11 mouse cellular contexts compared by ENCODE assay signal in the genomic region with DNA sequence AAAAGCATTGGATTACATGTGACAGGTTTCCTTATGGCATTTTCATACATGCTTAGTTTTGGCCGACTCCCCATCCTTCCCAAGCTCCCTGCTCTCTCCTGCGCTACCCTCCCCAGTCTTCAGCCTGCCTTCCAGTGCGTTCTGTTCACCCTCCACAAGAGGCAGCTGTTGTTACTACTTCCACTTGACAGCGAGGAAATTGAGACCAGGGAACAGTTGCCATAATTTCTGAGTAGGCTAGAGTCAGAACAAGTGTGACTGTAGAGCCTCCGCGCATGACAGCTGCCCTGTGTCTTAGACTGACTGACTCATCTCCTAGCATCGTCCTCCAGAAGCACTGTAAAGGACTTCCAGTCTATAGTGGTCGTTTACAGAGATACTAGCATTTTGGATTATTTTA. TPM values are rescaled to one million over a fixed set of nuclear protein-coding genes. Genes with fewer than 3 reads are reported as not detected.
A peak's percentile ranks its signal among the peaks of the same experiment; 100 is the strongest.
DNase-seq lines count a peak whose midpoint lies in the region; ATAC-seq and TF ChIP-seq lines count a peak whose summit lies in the region.
"Had no signal": no experiment of that assay in that cellular context is flagged by ENCODE, and none has a peak within 500 bp of the region (broad histone marks: within the 10 kb centered on the region; RNA-seq: fewer than 3 reads in every experiment).

No protein-coding gene starts in this region.

- DNase-seq in hindbrain, postnatal 0 days (ENCODE audit: low spot score), result no peak
- peak; percentile 44 for DNase-seq in gastrocnemius, postnatal 25 days
- DNase-seq in stomach, postnatal 0 days (ENCODE audit: low spot score), result no peak
- DNase-seq in embryo, embryonic 10 days (ENCODE audit: low spot score), result no peak
- DNase-seq in embryo, embryonic 11 days, result no peak
- DNase-seq: adrenal gland, postnatal 10 days; lung, embryonic 14.5 days had no signal

- H3K36me3 ChIP-seq in hindbrain, postnatal 0 days (ENCODE audit: insufficient read depth, low read length), result no peaks in the 10 kb centered on the region
- H3K36me3 ChIP-seq in hindbrain, embryonic 12.5 days, result no peaks in the 10 kb centered on the region
- H3K36me3 ChIP-seq in midbrain, embryonic 15.5 days (replicated peaks), result no peaks in the 10 kb centered on the region
- no peaks in the 10 kb centered on the region for H3K36me3 ChIP-seq in midbrain, embryonic 16.5 days (ENCODE audit: control insufficient read depth, insufficient read depth, low read length)
- no peaks in the 10 kb centered on the region for H3K36me3 ChIP-seq in stomach, postnatal 0 days (ENCODE audit: control insufficient read depth, insufficient read depth, low read length)
- H3K36me3 ChIP-seq: neural tube, embryonic 12.5 days had no signal

- no peaks in the 10 kb centered on the region for H3K27me3 ChIP-seq in hindbrain, postnatal 0 days (ENCODE audit: insufficient read depth, low read length)
- H3K27me3 ChIP-seq in hindbrain, embryonic 12.5 days, result no peaks in the 10 kb centered on the region
- H3K27me3 ChIP-seq in midbrain, embryonic 15.5 days (replicated peaks), result no peaks in the 10 kb centered on the region
- no peaks in the 10 kb centered on the region for H3K27me3 ChIP-seq in midbrain, embryonic 16.5 days (ENCODE audit: control insufficient read depth, insufficient read depth, low read depth, low read length)
- H3K27me3 ChIP-seq in stomach, postnatal 0 days (ENCODE audit: control insufficient read depth, insufficient read depth, low read length), result no peaks in the 10 kb centered on the region
- H3K27me3 ChIP-seq: neural tube, embryonic 12.5 days had no signal

- no peak overlapping the region for H3K27ac ChIP-seq in hindbrain, postnatal 0 days
- no peak overlapping the region for H3K27ac ChIP-seq in hindbrain, embryonic 12.5 days
- no peak overlapping the region for H3K27ac ChIP-seq in midbrain, embryonic 15.5 days
- no peak overlapping the region for H3K27ac ChIP-seq in midbrain, embryonic 16.5 days (ENCODE audit: low read length)
- H3K27ac ChIP-seq in stomach, postnatal 0 days (replicated peaks), result no peak overlapping the region
- H3K27ac ChIP-seq: neural tube, embryonic 12.5 days had no signal

- 70% methylated on average over 8 of the region's 8 CpGs for WGBS in hindbrain, postnatal 0 days
- 76% methylated on average over 8 of the region's 8 CpGs for WGBS in hindbrain, embryonic 12.5 days
- WGBS in midbrain, embryonic 15.5 days, result 67% methylated on average over 8 of the region's 8 CpGs
- 63% methylated on average over 8 of the region's 8 CpGs for WGBS in midbrain, embryonic 16.5 days
- WGBS in stomach, postnatal 0 days, result 49% methylated on average over 8 of the region's 8 CpGs

- no peak overlapping the region for H3K4me3 ChIP-seq in hindbrain, postnatal 0 days (ENCODE audit: low read length)
- H3K4me3 ChIP-seq in hindbrain, embryonic 12.5 days, result no peak overlapping the region
- H3K4me3 ChIP-seq in midbrain, embryonic 15.5 days, result no peak overlapping the region
- H3K4me3 ChIP-seq in midbrain, embryonic 16.5 days (ENCODE audit: low read depth, low read length), result no peak overlapping the region
- no peak overlapping the region for H3K4me3 ChIP-seq in stomach, postnatal 0 days (ENCODE audit: low read depth, low read length)
- H3K4me3 ChIP-seq: neural tube, embryonic 12.5 days had no signal

- no peak for ATAC-seq in hindbrain, postnatal 0 days
- ATAC-seq in hindbrain, embryonic 12.5 days (ENCODE audit: low FRiP score), result no peak
- 0 out of 2 replicates have a peak, but pooled peaks have one; percentile 37 for ATAC-seq in midbrain, embryonic 15.5 days (replicated peaks)
- no peak for ATAC-seq in midbrain, embryonic 16.5 days
- ATAC-seq in stomach, postnatal 0 days (ENCODE audit: low FRiP score, low TSS enrichment), result no peak

- no peak overlapping the region for H3K4me2 ChIP-seq in hindbrain, postnatal 0 days (ENCODE audit: low read depth, low read length)
- no peak overlapping the region for H3K4me2 ChIP-seq in hindbrain, embryonic 12.5 days (replicated peaks)
- no peak overlapping the region for H3K4me2 ChIP-seq in midbrain, embryonic 15.5 days
- no peak overlapping the region for H3K4me2 ChIP-seq in midbrain, embryonic 16.5 days (ENCODE audit: low read length)
- H3K4me2 ChIP-seq in stomach, postnatal 0 days (replicated peaks; ENCODE audit: low read depth), result no peak overlapping the region
- H3K4me2 ChIP-seq: lung, embryonic 14.5 days; neural tube, embryonic 12.5 days had no signal

- no peaks in the 10 kb centered on the region for H3K9me3 ChIP-seq in hindbrain, postnatal 0 days (ENCODE audit: low read length)
- H3K9me3 ChIP-seq in hindbrain, embryonic 12.5 days (replicated peaks), result no peaks in the 10 kb centered on the region
- no peaks in the 10 kb centered on the region for H3K9me3 ChIP-seq in midbrain, embryonic 15.5 days
- no peaks in the 10 kb centered on the region for H3K9me3 ChIP-seq in midbrain, embryonic 16.5 days (replicated peaks; ENCODE audit: control insufficient read depth, low read length, poor library complexity, severe bottlenecking)
- H3K9me3 ChIP-seq in stomach, postnatal 0 days (ENCODE audit: control insufficient read depth, low read length), result no peaks in the 10 kb centered on the region
- H3K9me3 ChIP-seq: neural tube, embryonic 12.5 days had no signal

- H3K9ac ChIP-seq in hindbrain, postnatal 0 days (replicated peaks; ENCODE audit: low read length), result no peak overlapping the region
- no peak overlapping the region for H3K9ac ChIP-seq in hindbrain, embryonic 12.5 days
- no peak overlapping the region for H3K9ac ChIP-seq in midbrain, embryonic 15.5 days
- no peak overlapping the region for H3K9ac ChIP-seq in midbrain, embryonic 16.5 days (ENCODE audit: low read depth, low read length)
- no peak overlapping the region for H3K9ac ChIP-seq in stomach, postnatal 0 days (ENCODE audit: low read length)
- H3K9ac ChIP-seq: lung, embryonic 14.5 days; neural tube, embryonic 12.5 days had no signal

- TF ChIP-seq CTCF in hindbrain, postnatal 0 days (IDR thresholded peaks at IDR 0.05; ENCODE audit: low read depth), result peak; percentile 36; the same call in 1 of the 2 replicates
- peak; percentile 43 for TF ChIP-seq CTCF in stomach, postnatal 0 days (IDR thresholded peaks at IDR 0.05; ENCODE audit: low read depth)

- TF ChIP-seq EP300 in stomach, postnatal 0 days (optimal IDR thresholded peaks at IDR 0.05), result no peak

- no peaks in the 10 kb centered on the region for H3K4me1 ChIP-seq in hindbrain, postnatal 0 days (ENCODE audit: insufficient read depth, low read length)
- no peaks in the 10 kb centered on the region for H3K4me1 ChIP-seq in hindbrain, embryonic 12.5 days
- H3K4me1 ChIP-seq in midbrain, embryonic 15.5 days, result 0 out of 2 replicates have a peak, but pooled peaks cover 3% of the 10 kb centered on the region
- no peaks in the 10 kb centered on the region for H3K4me1 ChIP-seq in midbrain, embryonic 16.5 days (ENCODE audit: control insufficient read depth, insufficient read depth, low read length)
- no peaks in the 10 kb centered on the region for H3K4me1 ChIP-seq in stomach, postnatal 0 days (replicated peaks; ENCODE audit: control insufficient read depth, insufficient read depth)
- H3K4me1 ChIP-seq: neural tube, embryonic 12.5 days had no signal

RNA-seq across cellular contexts. Expression of a gene that starts 17.7 kb away (rescaled TPM):
- 3.3 and 3.6 TPM in 2 replicates for total RNA-seq in hindbrain, postnatal 0 days (2014; rRNA removed)
- polyA plus RNA-seq in hindbrain, postnatal 0 days (2015; fragmentation: Nextera tagmentation; extraction: Ambion mirVana), result 6.2 and 7.0 TPM in 2 replicates
- polyA plus RNA-seq in hindbrain, embryonic 12.5 days (2016; fragmentation: Nextera tagmentation; extraction: Ambion mirVana), result 6.9 and 8.0 TPM in 2 replicates
- 7.4 and 7.7 TPM in 2 replicates for polyA plus RNA-seq in midbrain, embryonic 15.5 days (2015; fragmentation: Nextera tagmentation; extraction: Ambion mirVana)
- 7.7 and 8.3 TPM in 2 replicates for polyA plus RNA-seq in midbrain, embryonic 16.5 days (2015; fragmentation: Nextera tagmentation; extraction: Ambion mirVana)
- total RNA-seq in gastrocnemius, postnatal 25 days (2021), result 10 to 100 TPM; 35.2 to 49.8 TPM
- polyA plus RNA-seq in stomach, postnatal 0 days (2015; fragmentation: Nextera tagmentation; extraction: Ambion mirVana), result 10.5 and 10.8 TPM in 2 replicates
